Mouse (Mus musculus) bone marrow, adult 2 months (tissue): ENCODE results near the gene Pcnx3.

Experiments used
- CTCF ChIP-seq: fragments of 200-500 bp; IDR thresholded peaks from 2 replicates; pipeline ENCODE4 v1.5.1; 2011; ENCODE audit warnings: low read length, control low read depth; ENCODE audit not compliant: control insufficient read depth, insufficient read depth
- POLR2A ChIP-seq: fragments of 200-500 bp; IDR thresholded peaks from 2 replicates; pipeline ENCODE4 v1.6.1; 2011; ENCODE audit warnings: low read depth, mild to moderate bottlenecking, control low read depth, low read length, borderline replicate concordance; ENCODE audit not compliant: control insufficient read depth

DNA sequence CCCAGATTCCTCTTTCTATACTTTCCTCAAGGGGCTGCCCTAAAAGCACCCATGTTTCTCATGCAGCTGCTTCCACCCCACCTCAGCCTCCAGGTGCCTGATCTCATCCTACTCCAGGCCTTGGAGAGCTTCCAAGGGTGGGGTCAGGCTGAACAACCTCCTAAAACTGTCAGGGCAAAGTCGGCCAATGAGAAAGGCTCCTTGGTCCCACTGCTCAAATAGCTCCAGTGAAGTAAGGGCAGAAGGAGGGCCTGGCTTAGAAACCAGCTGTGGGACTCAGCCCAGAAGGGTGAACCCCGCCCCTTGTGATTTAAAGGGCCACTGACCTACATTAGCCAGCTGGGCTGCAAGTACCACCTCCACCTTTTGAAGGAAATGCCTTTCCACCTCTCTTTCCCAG, 25.0 kb upstream of the Pcnx3 start:
- TF ChIP-seq CTCF (no peak), POLR2A (no peak)
